Mouse (Mus musculus) lung, embryonic 14.5 days (tissue): Measurements from ENCODE around the gene Oxnad1. TPM values are rescaled to one million over a fixed set of nuclear protein-coding genes. Genes with fewer than 3 reads are reported as not detected.

Source experiments
- ATAC-seq: fragments of 200-750 bp; cut with Nextera tagmentation; 2 replicates; pipeline ENCODE4 v1.8.0; 2017; ENCODE audit warnings: mild to moderate bottlenecking, moderate TSS enrichment, moderate library complexity; ENCODE audit not compliant: insufficient read depth
- DNase-seq: peaks from one replicate; pipeline ENCODE4 v3.0.0-alpha.2; 2015
- H3K27ac ChIP-seq: fragments of 300-500 bp; sonication (generic); 2 replicates; pipeline ENCODE4 v1.5.1; 2014; ENCODE audit warnings: low read depth, mild to moderate bottlenecking, moderate library complexity
- H3K27me3 ChIP-seq: fragments of 300-500 bp; sonication (generic); 2 replicates; pipeline ENCODE4 v1.6.1; 2014; ENCODE audit warnings: low read length, control low read depth; ENCODE audit not compliant: insufficient read depth
- H3K36me3 ChIP-seq: fragments of 300-500 bp; sonication (generic); 2 replicates; pipeline ENCODE4 v1.6.1; 2014; ENCODE audit warnings: control low read depth; ENCODE audit not compliant: insufficient read depth
- H3K4me1 ChIP-seq: fragments of 300-500 bp; sonication (generic); 2 replicates; pipeline ENCODE4 v1.6.1; 2014; ENCODE audit warnings: antibody characterized with exemption, control low read depth; ENCODE audit not compliant: insufficient read depth
- H3K4me2 ChIP-seq: fragments of 300-500 bp; sonication (generic); 2 replicates; pipeline ENCODE4 v1.6.1; 2014; ENCODE audit warnings: mild to moderate bottlenecking
- H3K4me3 ChIP-seq: fragments of 300-500 bp; sonication (generic); 2 replicates; pipeline ENCODE4 v1.5.1; 2014; ENCODE audit warnings: low read depth, low read length
- H3K9ac ChIP-seq: fragments of 300-500 bp; sonication (generic); 2 replicates; pipeline ENCODE4 v1.6.1; 2014
- H3K9me3 ChIP-seq: fragments of 300-500 bp; sonication (generic); 2 replicates; pipeline ENCODE4 v1.6.1; 2016; ENCODE audit warnings: low read depth, low read length, control low read depth
- CTCF ChIP-seq: IDR thresholded peaks from 2 replicates; pipeline ENCODE4 v1.5.1; 2016; ENCODE audit warnings: antibody characterized with exemption, low read depth
- WGBS: fragments of 180-500 bp; shearing (Covaris S2); extraction: QIAGEN DNeasy Blood & Tissue Kit; methylation state at CpG from one replicate; pipeline ENCODE4 v1.1.7; 2014; 5-methylcytosine and 5-hydroxymethylcytosine counted together
- polyA plus RNA-seq: library from polyadenylated mRNA; unstranded; fragments of >200 nt; fragmentation: Nextera tagmentation; extraction: Ambion mirVana; gene quantifications from 2 replicates; pipeline ENCODE4 v1.2.1, GENCODE M21; 2014

Oxnad1 gene
- polyA plus RNA-seq, 1 experiment from 2014 or later = 15.9 TPM

DNA sequence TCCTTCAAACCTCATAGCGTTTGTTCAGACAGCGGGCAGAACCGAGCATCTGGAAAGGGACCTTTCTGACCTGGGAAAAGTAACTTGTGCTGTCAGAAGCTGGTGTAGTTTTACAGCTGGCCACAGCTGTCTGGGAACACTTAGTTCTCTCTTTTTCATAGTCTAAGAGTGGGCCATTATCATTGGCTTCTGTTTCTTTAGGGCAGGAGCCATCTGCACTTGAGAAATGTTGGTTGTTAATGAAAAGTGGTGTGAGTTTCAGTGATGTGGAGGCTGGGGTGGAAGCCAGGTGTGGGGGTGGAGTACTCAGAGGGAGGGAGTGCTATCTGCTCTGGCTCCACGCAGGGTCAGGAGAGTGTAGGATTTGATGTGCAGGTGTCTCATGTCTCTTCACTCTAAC is 6.0 kb downstream of the Oxnad1 start:
- no peaks in the 10 kb centered on the region for H3K9me3 ChIP-seq
- no peaks in the 10 kb centered on the region for H3K27me3 ChIP-seq
- H3K9ac ChIP-seq = no peak overlapping the region
- DNase-seq (no peak), ATAC-seq (no peak)
- no peak overlapping the region for H3K4me3 ChIP-seq
- no peaks in the 10 kb centered on the region for H3K4me1 ChIP-seq
- no peak for TF ChIP-seq CTCF
- 42% methylated on average over 4 of the region's 4 CpGs for WGBS
- peaks cover 26% of the 10 kb centered on the region; the same call in 1 of the 2 replicates for H3K36me3 ChIP-seq
- no peak overlapping the region for H3K27ac ChIP-seq
- no peak overlapping the region for H3K4me2 ChIP-seq

DNA sequence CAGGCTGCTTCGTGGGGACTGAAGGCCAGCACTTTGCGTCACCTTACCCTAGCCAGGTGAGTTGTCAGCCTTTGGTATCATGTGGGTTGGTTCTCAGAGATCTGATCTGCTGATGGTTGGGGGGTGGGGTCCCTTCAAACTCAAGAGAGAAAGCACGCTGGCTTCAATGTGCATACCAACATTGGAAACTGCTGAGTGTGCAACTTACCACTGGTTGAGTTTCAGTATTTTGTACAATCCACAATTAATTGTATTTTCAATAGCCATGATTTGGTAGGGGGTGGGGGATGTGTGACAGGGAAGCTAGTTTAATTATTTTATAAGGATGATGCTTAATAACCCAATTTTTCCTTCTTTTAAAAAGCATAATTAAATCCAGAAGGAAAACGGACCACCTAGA is 6.5 kb downstream of the Oxnad1 start:
- no peaks in the 10 kb centered on the region for H3K9me3 ChIP-seq
- no peak overlapping the region for H3K4me3 ChIP-seq
- no peak for TF ChIP-seq CTCF
- DNase-seq (no peak), ATAC-seq (no peak)
- H3K9ac ChIP-seq = no peak overlapping the region
- no peaks in the 10 kb centered on the region for H3K27me3 ChIP-seq
- H3K36me3 ChIP-seq = peaks cover 31% of the 10 kb centered on the region; the same call in 1 of the 2 replicates
- no peak overlapping the region for H3K4me2 ChIP-seq
- no peaks in the 10 kb centered on the region for H3K4me1 ChIP-seq
- no peak overlapping the region for H3K27ac ChIP-seq
- 81% methylated on average over 4 of the region's 4 CpGs for WGBS

DNA sequence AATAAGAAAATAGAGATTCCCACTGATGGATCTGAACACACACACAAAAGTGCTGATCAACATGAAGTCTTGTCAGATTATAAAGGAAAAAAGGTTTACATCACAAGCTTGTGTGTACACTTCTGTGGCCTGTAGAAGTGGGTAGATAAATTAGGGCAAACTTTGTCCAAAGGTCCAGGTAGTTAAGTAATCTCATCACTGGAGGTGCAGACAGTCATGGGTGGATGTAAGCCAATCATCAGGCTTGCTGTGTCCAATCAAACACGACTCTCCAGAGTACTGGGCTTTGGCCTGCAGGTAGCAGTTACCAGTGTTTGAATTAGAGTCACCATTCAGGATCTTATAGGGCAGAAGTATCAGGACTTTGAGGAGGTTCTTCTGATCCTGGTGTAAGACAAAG is 7.8 kb downstream of the Oxnad1 start:
- no peak for ATAC-seq
- DNase-seq = no peak
- no peaks in the 10 kb centered on the region for H3K4me1 ChIP-seq
- H3K4me3 ChIP-seq = no peak overlapping the region
- H3K9me3 ChIP-seq = no peaks in the 10 kb centered on the region
- no peak overlapping the region for H3K4me2 ChIP-seq
- no peak for TF ChIP-seq CTCF
- 60% methylated on average over 1 of the region's 1 CpGs for WGBS
- H3K9ac ChIP-seq = no peak overlapping the region
- peaks cover 44% of the 10 kb centered on the region; the same call in 1 of the 2 replicates for H3K36me3 ChIP-seq
- H3K27ac ChIP-seq = no peak overlapping the region
- no peaks in the 10 kb centered on the region for H3K27me3 ChIP-seq

DNA sequence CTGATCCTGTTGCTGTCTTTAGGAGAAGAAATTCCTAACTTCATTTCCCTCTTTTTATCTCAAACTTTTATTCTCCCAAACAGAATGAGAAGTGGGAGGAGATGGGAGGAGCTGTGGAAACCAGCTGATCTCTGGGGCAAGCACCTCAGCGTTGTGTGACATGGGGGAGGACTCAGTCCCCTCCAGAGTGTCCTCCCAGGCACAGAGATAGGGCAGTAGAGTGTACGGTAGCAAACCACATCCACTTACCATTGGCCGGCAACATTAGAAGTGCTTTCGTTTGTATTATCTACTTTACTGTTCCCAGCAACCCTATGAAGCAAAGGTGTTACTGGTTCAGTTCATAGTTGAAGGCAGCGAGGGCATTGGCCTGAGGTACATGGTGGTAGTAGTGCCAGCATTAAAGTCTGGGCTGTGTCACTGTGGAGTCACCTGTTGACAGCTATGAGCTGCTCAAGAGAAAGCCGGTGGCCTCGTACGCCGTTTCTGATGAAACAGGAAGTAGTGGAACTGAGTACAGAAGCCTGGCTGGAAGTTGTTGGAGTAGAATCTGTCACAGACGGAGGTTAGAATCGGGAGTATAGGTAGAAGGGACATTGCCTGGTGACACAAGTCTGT is 8.4 kb downstream of the Oxnad1 start:
- TF ChIP-seq CTCF = no peak
- WGBS = 85% methylated on average over 11 of the region's 11 CpGs
- Histone ChIP-seq H3K9ac (no peak overlapping the region), H3K27ac (no peak overlapping the region), H3K4me3 (no peak overlapping the region), H3K4me1 (no peaks in the 10 kb centered on the region), H3K4me2 (no peak overlapping the region), H3K27me3 (no peaks in the 10 kb centered on the region), H3K9me3 (no peaks in the 10 kb centered on the region), H3K36me3 (peaks cover 49% of the 10 kb centered on the region; the same call in 1 of the 2 replicates)
- DNase-seq = no peak
- ATAC-seq = no peak

DNA sequence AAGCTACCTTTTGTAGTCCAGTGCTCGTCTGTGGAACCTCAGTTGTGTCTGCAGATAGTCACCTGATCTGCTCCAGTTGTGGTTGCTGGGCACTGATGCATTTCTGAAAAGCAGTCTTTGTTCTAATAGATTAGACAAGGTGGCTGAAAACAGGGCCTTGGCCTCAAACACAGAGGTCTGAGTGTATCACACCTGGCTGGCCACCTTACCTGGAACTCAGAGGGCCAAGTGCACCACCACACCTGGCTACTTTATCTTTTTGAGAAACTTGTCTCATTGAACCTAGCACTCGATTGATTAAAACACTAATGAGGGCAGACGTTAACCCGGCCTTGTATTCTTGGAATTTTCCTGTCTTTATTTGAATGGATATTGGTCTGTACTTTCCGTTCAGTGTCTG is 10.5 kb downstream of the Oxnad1 start:
- Histone ChIP-seq H3K4me3 (no peak overlapping the region), H3K9ac (no peak overlapping the region), H3K9me3 (no peaks in the 10 kb centered on the region), H3K27me3 (no peaks in the 10 kb centered on the region), H3K27ac (no peak overlapping the region), H3K36me3 (peaks cover 67% of the 10 kb centered on the region), H3K4me2 (no peak overlapping the region), H3K4me1 (no peaks in the 10 kb centered on the region)
- TF ChIP-seq CTCF = no peak
- DNase-seq (no peak), ATAC-seq (no peak)
- 83% methylated on average over 5 of the region's 5 CpGs for WGBS

DNA sequence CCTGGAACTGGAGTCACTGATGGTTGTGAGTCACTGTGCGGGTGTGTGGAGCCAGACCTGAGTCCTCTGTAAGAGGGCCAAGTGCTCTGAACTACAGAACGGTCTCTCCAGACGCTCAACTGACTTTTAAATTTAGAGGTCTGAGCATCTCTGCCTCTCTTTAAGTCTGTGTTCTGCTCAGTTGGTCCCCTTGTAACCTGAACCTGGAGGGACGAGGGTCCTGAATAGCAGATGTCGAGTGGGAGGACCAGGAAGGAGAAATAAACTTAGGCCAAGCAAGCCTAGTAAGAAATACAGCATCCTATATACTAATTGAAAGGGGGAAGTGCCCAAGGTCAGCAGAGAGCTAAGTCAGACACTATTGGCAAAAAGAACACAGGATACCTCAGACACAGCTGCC is 11.6 kb downstream of the Oxnad1 start:
- Histone ChIP-seq H3K4me1 (no peaks in the 10 kb centered on the region), H3K4me3 (no peak overlapping the region), H3K36me3 (peaks cover 67% of the 10 kb centered on the region), H3K9ac (no peak overlapping the region), H3K4me2 (no peak overlapping the region), H3K9me3 (no peaks in the 10 kb centered on the region), H3K27me3 (no peaks in the 10 kb centered on the region), H3K27ac (no peak overlapping the region)
- ATAC-seq (no peak), DNase-seq (no peak)
- no peak for TF ChIP-seq CTCF
- 85% methylated on average over 5 of the region's 5 CpGs for WGBS

DNA sequence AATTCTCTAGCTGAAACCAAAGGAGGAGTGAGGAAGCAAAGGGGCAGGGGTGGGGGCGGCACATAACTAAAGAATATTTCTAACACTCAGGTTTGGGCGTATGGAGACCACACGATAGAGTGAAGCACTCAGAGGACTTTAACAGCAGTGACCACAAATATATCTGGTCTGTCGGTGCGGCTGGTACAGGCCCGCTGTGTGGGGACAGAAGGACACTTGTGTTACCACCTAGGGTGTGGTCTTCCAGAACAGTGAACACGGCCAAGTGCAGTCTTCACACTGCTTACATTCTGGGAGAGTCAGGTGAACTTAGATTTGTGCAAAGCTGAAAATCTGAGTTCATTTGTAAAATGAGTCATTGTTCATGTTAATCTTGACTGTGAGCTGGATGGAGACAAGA is 12.5 kb downstream of the Oxnad1 start:
- TF ChIP-seq CTCF = no peak
- Histone ChIP-seq H3K36me3 (peaks cover 66% of the 10 kb centered on the region), H3K9me3 (no peaks in the 10 kb centered on the region), H3K27ac (no peak overlapping the region), H3K9ac (no peak overlapping the region), H3K4me1 (no peaks in the 10 kb centered on the region), H3K4me3 (no peak overlapping the region), H3K27me3 (no peaks in the 10 kb centered on the region), H3K4me2 (no peak overlapping the region)
- 91% methylated on average over 7 of the region's 7 CpGs for WGBS
- no peak for DNase-seq
- no peak for ATAC-seq

DNA sequence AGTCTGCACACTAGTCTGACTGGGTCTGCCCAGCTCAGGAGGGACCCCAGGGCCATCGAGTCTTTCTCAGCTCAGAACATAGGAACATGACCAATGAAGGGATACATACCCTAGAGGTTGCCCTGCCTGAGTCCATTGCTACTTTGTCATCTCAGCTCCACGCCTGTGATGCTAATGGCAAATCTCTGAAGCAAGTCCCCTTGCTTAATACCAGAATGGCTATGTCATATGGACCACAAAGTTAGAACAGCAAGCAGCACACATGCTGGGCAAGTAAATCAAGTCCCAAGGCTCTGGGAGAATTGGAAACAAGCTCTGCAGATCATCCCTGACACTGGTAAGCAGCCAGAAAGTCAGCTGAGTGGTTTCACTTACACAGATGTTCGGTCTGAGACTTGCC is 13.8 kb downstream of the Oxnad1 start:
- 85% methylated on average over 3 of the region's 3 CpGs for WGBS
- Histone ChIP-seq H3K36me3 (peaks cover 60% of the 10 kb centered on the region), H3K4me1 (no peaks in the 10 kb centered on the region), H3K4me3 (no peak overlapping the region), H3K4me2 (no peak overlapping the region), H3K27ac (no peak overlapping the region), H3K27me3 (no peaks in the 10 kb centered on the region), H3K9ac (no peak overlapping the region), H3K9me3 (no peaks in the 10 kb centered on the region)
- TF ChIP-seq CTCF = no peak
- DNase-seq = no peak
- no peak for ATAC-seq
